Mouse (Mus musculus): ENCODE results near the gene Rgcc. TPM values are rescaled to one million over a fixed set of nuclear protein-coding genes. Genes with fewer than 3 reads are reported as not detected.

Rgcc gene
- polyA plus RNA-seq, 1 experiment from 2014 or later, result 71.6 TPM

DNA sequence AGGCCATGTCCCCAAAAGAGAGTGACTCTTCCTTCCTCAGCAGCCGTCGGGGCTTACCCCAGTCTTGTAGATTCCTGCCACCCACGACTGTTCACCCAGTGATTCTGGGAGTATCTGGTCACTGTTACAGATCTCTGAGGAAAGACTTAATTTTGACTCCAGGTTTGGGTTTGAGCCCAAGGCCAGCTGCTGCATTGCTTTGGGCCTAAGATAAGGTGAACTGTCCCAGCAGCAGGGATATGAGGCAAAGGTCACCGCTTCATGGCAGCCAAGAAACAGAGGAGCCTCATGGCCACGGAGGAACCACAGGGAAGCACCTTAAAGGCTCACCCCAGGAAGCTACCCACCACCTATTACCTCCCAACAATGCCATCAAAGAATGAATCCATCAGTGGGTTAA lies 44.8 kb downstream of the Rgcc start:
- Histone ChIP-seq H3K36me3 (no peaks in the 10 kb centered on the region), H3K4me3 (replicated peaks) (no peak overlapping the region), H3K9ac (no peak overlapping the region), H3K27me3 (replicated peaks) (no peaks in the 10 kb centered on the region), H3K4me2 (no peak overlapping the region), H3K9me3 (no peaks in the 10 kb centered on the region), H3K27ac (no peak overlapping the region), H3K4me1 (no peaks in the 10 kb centered on the region)
- 80% methylated on average over 5 of the region's 5 CpGs for WGBS
- no peak for ATAC-seq (ENCODE audit: insufficient read depth, low FRiP score, low read depth)

GRCm38 (mm10) chr14:79255786-79256185 lies 45.7 kb downstream of the Rgcc start:
- H3K36me3 ChIP-seq, result no peaks in the 10 kb centered on the region
- H3K27me3 ChIP-seq (replicated peaks), result no peaks in the 10 kb centered on the region
- H3K9me3 ChIP-seq, result no peaks in the 10 kb centered on the region
- no peak overlapping the region for H3K9ac ChIP-seq
- 69% methylated on average over 2 of the region's 2 CpGs for WGBS
- no peak overlapping the region for H3K27ac ChIP-seq
- no peak overlapping the region for H3K4me2 ChIP-seq
- no peak overlapping the region for H3K4me3 ChIP-seq (replicated peaks)
- no peak for ATAC-seq (ENCODE audit: insufficient read depth, low FRiP score, low read depth)
- H3K4me1 ChIP-seq, result no peaks in the 10 kb centered on the region

GRCm38 (mm10) chr14:79251727-79252285 lies 49.6 kb downstream of the Rgcc start:
- no peak overlapping the region for H3K4me2 ChIP-seq
- H3K27me3 ChIP-seq (replicated peaks), result no peaks in the 10 kb centered on the region
- H3K9ac ChIP-seq, result no peak overlapping the region
- H3K4me3 ChIP-seq (replicated peaks), result no peak overlapping the region
- no peaks in the 10 kb centered on the region for H3K36me3 ChIP-seq
- ATAC-seq (ENCODE audit: insufficient read depth, low FRiP score, low read depth), result no peak
- H3K4me1 ChIP-seq, result no peaks in the 10 kb centered on the region
- H3K9me3 ChIP-seq, result no peaks in the 10 kb centered on the region
- no peak overlapping the region for H3K27ac ChIP-seq
- 64% methylated on average over 5 of the region's 5 CpGs for WGBS

- H3K27me3 ChIP-seq (replicated peaks), result no peaks in the 10 kb centered on the region
- H3K4me1 ChIP-seq, result no peaks in the 10 kb centered on the region
- no peaks in the 10 kb centered on the region for H3K36me3 ChIP-seq
- ATAC-seq (ENCODE audit: insufficient read depth, low FRiP score, low read depth), result no peak
- no peaks in the 10 kb centered on the region for H3K9me3 ChIP-seq
- no peak overlapping the region for H3K27ac ChIP-seq
- H3K4me2 ChIP-seq, result no peak overlapping the region
- H3K9ac ChIP-seq, result no peak overlapping the region
- WGBS, result 65% methylated on average over 3 of the region's 3 CpGs
- H3K4me3 ChIP-seq (replicated peaks), result no peak overlapping the region
Measured at GRCm38 (mm10) chr14:79244571-79244970, 56.9 kb downstream of the Rgcc start.

DNA sequence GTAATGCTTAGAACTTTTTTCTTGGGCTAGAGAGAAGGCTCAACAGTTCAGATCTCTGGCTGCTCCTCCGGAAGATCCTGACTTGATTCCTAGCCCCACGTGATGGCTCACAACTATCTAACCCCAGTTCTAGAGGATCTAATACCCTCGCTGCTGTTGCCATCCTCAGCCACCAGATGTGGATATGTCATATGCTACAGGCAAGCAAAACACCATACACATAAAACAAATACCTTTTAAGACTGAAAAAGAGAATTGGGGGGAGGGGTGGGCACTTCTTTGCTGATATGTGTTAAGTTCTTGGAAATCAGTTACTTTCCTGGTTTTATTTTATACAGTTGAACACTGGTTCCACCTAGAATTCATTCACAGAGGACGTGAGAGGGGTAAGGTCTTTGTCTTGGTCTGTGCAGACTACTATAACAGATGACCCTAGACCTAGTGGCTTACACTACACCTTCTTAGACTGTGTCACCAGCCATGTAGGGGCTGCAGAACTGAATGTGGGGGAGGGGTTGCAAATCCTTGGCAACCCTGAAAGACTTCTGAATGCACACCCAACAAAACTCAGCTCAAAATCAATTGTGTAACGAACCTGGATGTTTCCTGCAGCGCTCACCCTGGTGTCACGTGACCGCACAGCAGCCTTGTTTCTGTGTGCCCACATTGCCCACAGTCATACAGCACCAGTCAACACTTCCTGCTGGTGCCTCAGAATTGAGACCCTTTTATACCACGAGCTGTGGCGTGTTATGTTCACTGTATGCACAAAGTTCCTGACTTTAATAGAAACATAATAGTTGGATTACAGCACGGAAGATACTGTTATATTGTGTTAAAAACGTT lies 58.2 kb downstream of the Rgcc start:
- 77% methylated on average over 12 of the region's 12 CpGs for WGBS
- no peak for ATAC-seq (ENCODE audit: insufficient read depth, low FRiP score, low read depth)
- no peaks in the 10 kb centered on the region for H3K4me1 ChIP-seq
- H3K27ac ChIP-seq, result no peak overlapping the region
- H3K9me3 ChIP-seq, result no peaks in the 10 kb centered on the region
- no peaks in the 10 kb centered on the region for H3K36me3 ChIP-seq
- H3K4me2 ChIP-seq, result no peak overlapping the region
- no peak overlapping the region for H3K9ac ChIP-seq
- no peaks in the 10 kb centered on the region for H3K27me3 ChIP-seq (replicated peaks)
- no peak overlapping the region for H3K4me3 ChIP-seq (replicated peaks)

DNA sequence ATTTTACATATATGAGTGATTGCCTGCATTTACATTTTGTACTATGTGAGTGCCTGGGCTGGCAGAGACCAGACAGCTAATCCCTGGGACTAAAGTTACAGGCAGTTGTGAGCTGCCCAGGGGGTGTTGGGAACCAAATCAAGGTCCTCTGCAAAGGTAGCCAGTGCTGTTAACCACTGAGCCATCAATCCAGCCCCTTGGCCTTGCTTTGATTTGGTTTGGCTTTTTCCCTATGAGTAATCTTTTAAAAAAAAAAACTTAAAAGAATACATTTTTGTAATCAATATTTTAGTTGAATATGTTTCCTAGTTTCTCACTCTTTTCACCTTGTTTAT lies 59.1 kb downstream of the Rgcc start:
- H3K9ac ChIP-seq, result no peak overlapping the region
- no peaks in the 10 kb centered on the region for H3K36me3 ChIP-seq
- no peak overlapping the region for H3K4me3 ChIP-seq (replicated peaks)
- H3K27ac ChIP-seq, result no peak overlapping the region
- ATAC-seq (ENCODE audit: insufficient read depth, low FRiP score, low read depth), result no peak
- no peaks in the 10 kb centered on the region for H3K4me1 ChIP-seq
- H3K4me2 ChIP-seq, result no peak overlapping the region
- H3K9me3 ChIP-seq, result no peaks in the 10 kb centered on the region
- H3K27me3 ChIP-seq (replicated peaks), result no peaks in the 10 kb centered on the region

- H3K27ac ChIP-seq, result no peak overlapping the region
- H3K4me3 ChIP-seq (replicated peaks), result no peak overlapping the region
- no peaks in the 10 kb centered on the region for H3K36me3 ChIP-seq
- no peak overlapping the region for H3K9ac ChIP-seq
- no peaks in the 10 kb centered on the region for H3K4me1 ChIP-seq
- no peaks in the 10 kb centered on the region for H3K27me3 ChIP-seq (replicated peaks)
- ATAC-seq (ENCODE audit: insufficient read depth, low FRiP score, low read depth), result no peak
- no peak overlapping the region for H3K4me2 ChIP-seq
- no peaks in the 10 kb centered on the region for H3K9me3 ChIP-seq
- 71% methylated on average over 6 of the region's 6 CpGs for WGBS
Measured at GRCm38 (mm10) chr14:79241656-79242385, 59.6 kb downstream of the Rgcc start.

GRCm38 (mm10) chr14:79241057-79241570 lies 60.3 kb downstream of the Rgcc start:
- Histone ChIP-seq H3K9me3 (no peaks in the 10 kb centered on the region), H3K4me3 (replicated peaks) (no peak overlapping the region), H3K9ac (no peak overlapping the region), H3K27me3 (replicated peaks) (no peaks in the 10 kb centered on the region), H3K4me1 (no peaks in the 10 kb centered on the region), H3K27ac (no peak overlapping the region), H3K4me2 (no peak overlapping the region), H3K36me3 (no peaks in the 10 kb centered on the region)
- 63% methylated on average over 4 of the region's 4 CpGs for WGBS
- no peak for ATAC-seq (ENCODE audit: insufficient read depth, low FRiP score, low read depth)

DNA sequence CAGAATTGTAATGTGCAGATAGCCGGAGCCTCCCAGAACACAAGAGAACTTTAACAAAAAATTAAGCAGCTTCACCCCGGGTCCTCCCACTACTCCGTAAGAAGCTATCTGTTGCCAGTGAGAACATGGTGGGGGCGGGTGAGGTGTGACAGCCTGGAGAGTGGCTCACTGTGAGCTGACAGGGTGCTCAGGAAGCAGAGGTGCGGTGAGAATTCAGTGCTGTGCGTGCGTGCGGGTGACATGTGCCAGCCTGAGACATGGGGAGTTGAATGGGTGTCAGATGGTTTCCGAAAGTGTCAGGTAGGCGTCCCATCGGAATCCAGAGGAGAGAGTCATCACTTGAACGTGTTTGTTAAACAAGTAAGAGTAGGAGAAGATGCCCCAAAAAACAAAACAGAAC lies 62.0 kb downstream of the Rgcc start:
- no peak overlapping the region for H3K4me2 ChIP-seq
- no peak overlapping the region for H3K27ac ChIP-seq
- H3K9ac ChIP-seq, result no peak overlapping the region
- no peaks in the 10 kb centered on the region for H3K27me3 ChIP-seq (replicated peaks)
- H3K36me3 ChIP-seq, result no peaks in the 10 kb centered on the region
- no peak overlapping the region for H3K4me3 ChIP-seq (replicated peaks)
- no peak for ATAC-seq (ENCODE audit: insufficient read depth, low FRiP score, low read depth)
- no peaks in the 10 kb centered on the region for H3K4me1 ChIP-seq
- 82% methylated on average over 12 of the region's 12 CpGs for WGBS
- H3K9me3 ChIP-seq, result no peaks in the 10 kb centered on the region

Other genes with a start within 250 kb of the Rgcc start
- not detected in 2 replicates for gene Zfp957, start 54.3 kb downstream of the Rgcc start, polyA plus RNA-seq (2015; fragmentation: Nextera tagmentation; extraction: Ambion mirVana)
- 39.4 and 41.5 TPM in 2 replicates for gene Naa16, start 89.1 kb upstream of the Rgcc start, polyA plus RNA-seq (2015; fragmentation: Nextera tagmentation; extraction: Ambion mirVana)
- gene Mtrf1, start 96.1 kb upstream of the Rgcc start, polyA plus RNA-seq (2015; fragmentation: Nextera tagmentation; extraction: Ambion mirVana), result 9.4 and 11.0 TPM in 2 replicates
- 10.8 and 11.0 TPM in 2 replicates for gene Kbtbd7, start 124.9 kb upstream of the Rgcc start, polyA plus RNA-seq (2015; fragmentation: Nextera tagmentation; extraction: Ambion mirVana)
- 2.7 and 3.7 TPM in 2 replicates for gene Kbtbd6, start 150.2 kb upstream of the Rgcc start, polyA plus RNA-seq (2015; fragmentation: Nextera tagmentation; extraction: Ambion mirVana)
- gene Elf1, start 179.5 kb upstream of the Rgcc start, polyA plus RNA-seq (2015; fragmentation: Nextera tagmentation; extraction: Ambion mirVana), result 25.1 and 26.1 TPM in 2 replicates
- gene Wbp4, start 179.9 kb upstream of the Rgcc start, polyA plus RNA-seq (2015; fragmentation: Nextera tagmentation; extraction: Ambion mirVana), result 41.0 and 41.5 TPM in 2 replicates